Mouse (Mus musculus) embryonic stem cell, embryonic (primary cell): ENCODE measurements around the gene Gabrr1.

Source experiments
- CTCF ChIA-PET, 4 experiments: fragments of 300-600 bp in 2 of 4; fragments of 350-600 bp in 2 of 4; sonication (Branson Sonifier 250); formaldehyde crosslinking; loops; one replicate each; lab custom pipeline; 2022; ENCODE audit warnings: inconsistent platforms in 2 of 4; lab: Charles Lee
- POLR2A ChIA-PET, 4 experiments: fragments of 300-600 bp in 2 of 4; fragments of 350-600 bp in 2 of 4; sonication (Branson Sonifier 250); formaldehyde crosslinking; loops; one replicate each; lab custom pipeline; 2022; ENCODE audit warnings: antibody characterized with exemption in 4 of 4, inconsistent platforms in 1 of 4; lab: Charles Lee

Gabrr1 gene

DNA sequence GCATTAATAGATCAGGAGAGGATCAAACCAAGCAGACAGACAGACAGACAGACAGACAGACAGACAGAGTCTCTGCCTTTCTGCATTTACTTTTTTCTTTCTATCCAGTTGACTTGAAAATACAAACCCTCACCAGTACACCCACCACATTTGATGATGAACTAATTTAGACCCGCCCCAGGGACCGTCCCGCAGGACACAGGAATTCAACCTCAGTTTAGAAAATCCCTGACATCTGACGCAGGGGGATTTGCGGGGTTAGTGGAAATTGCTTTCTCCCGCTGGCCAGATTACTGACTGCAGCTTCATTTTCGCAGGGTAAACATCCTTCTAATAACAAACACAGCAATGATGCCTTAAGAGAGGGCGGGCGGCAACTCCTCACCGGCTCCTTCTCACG lies at the start of gene Gabrr1:
Gene Gabrr1, plus strand, starts transcription at position 301 of the 400 bp plus-strand sequence.
- ChIA-PET POLR2A (interaction anchor here in 1 of 4 experiments (0.5 to 0.7 kb wide), 2 partner anchors 164 to 516 kb away, joined by 3 read pairs; no protein-coding TSS in a partner anchor), CTCF (no interaction called here)

DNA sequence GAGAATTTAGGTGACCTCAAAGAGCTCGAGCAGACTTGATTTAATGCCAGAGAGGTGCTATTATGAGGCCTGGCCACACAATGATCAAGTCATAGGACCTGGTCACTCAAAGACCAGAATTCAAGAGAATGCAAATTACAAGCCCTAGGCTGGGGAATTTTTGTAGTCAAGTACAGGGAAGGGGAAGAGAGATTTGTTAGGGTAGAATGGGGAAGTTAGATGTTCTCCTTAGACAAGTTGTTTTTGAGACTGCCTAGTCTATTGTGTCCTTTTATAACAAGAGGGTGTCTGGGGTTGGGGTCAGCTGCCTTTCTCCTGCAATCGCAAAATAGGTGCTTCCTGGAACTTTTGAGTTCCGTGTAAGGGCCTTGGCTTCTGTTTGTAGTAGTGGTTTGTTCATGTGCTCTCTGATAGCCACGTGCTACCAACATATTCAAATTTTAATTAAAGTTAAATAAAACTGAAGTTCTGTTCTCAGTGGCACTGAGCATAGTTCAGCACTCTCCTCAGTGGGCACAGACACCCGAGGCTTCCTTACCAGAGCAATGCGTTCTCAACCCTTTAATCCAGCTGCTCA lies 33.1 kb upstream of the Gabrr1 start:
- CTCF ChIA-PET = interaction anchor here in 1 of 4 experiments (0.7 kb wide), 1 partner anchor 795 kb away, joined by 3 read pairs; no protein-coding TSS in a partner anchor
- POLR2A ChIA-PET = no interaction called here

DNA sequence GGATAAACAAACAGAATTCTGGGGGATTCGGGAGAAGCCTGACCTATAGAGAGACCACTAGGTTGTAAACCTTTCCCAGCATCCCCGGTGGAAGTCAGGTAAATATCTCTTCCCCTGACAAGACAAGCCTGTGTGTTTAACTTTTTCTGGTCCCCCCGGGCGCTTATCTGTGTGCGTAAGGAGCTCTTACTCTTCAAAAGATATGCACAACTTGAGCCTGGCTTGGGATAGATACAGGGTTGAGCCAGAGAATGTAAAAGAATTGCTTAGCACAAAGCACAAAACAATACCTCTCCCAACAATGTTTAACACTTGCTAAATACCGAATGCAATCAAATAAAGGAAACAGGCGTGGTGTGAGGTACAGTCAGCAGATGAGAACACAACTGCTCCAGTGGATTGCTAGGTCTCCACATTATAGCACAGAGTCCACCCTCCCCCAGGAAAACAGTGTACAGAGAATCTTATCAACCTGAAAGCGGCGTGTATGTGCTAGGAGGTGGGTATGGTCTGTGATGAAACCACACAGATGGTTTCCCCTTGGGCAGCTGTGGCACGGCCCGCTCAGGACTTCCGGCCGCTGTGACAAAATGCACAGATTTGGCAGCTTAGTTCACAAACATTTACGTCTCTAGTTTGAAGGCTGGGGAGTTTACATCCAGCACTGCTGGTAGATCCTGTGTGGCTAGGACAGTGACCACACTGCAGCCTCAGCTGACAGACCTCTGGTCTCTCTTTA lies 22.4 kb upstream of the Gabrr1 start:
- ChIA-PET CTCF (interaction anchor here in 3 of 4 experiments (0.6 to 1.3 kb wide), 4 partner anchors 14 to 145 kb away, joined by 4 to 7 read pairs (median 4); no protein-coding TSS in a partner anchor), POLR2A (interaction anchor here in 3 of 4 experiments (0.6 to 1.8 kb wide), 4 partner anchors 78 to 556 kb away, joined by 3 to 8 read pairs (median 4); partner anchors contain the start of gene Rragd (in 1 of the 3))

DNA sequence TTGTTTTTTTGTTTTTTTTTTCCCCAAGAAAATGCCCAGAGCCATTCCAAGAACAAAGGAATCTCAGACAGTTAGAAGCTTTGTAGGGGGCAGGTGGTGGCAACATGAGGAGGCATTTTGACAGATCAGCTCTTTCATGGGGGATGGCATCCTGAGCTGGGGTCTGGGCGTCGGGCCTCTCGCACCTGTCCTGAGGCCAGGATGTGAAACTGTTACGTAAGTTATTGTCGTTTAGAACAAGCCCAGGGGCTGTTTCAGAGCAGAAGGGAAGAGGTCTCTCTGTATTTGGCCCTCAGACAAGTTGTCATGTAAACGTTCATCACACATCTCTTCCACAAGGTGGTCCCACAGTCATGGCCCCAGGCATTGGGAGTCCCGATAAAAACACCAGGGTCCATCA lies 21.5 kb upstream of the Gabrr1 start:
- POLR2A ChIA-PET = interaction anchor here in 2 of 4 experiments (0.7 to 1.8 kb wide), 2 partner anchors 16 to 127 kb away, joined by 3 to 4 read pairs; partner anchors contain the start of gene Rragd (in 1 of the 2)
- CTCF ChIA-PET = interaction anchor here in 2 of 4 experiments (0.6 to 1.2 kb wide), 3 partner anchors 14 to 1325 kb away, joined by 3 to 4 read pairs (median 3); no protein-coding TSS in a partner anchor

DNA sequence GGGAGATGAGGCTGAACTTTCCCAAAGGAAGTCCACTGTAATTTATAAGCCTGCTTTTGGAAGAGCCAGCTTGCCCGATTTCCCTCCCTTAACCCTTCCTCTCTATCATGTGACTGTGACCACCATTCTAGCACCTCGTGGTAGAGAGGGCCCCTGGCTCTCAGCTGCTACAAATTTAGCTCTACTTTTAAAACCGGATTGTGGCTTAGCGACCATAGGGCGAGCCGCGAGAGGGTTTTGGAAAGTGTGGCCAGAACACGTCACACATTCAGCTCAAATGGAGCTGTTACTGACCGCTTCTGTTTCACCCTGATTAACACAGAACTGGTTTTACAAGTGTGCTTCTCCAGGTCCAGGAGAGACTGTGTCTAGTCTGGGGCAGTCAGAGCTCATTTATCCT lies 21.0 kb upstream of the Gabrr1 start:
- CTCF ChIA-PET = interaction anchor here in 2 of 4 experiments (0.6 to 1.2 kb wide), 3 partner anchors 13 to 1325 kb away, joined by 3 to 4 read pairs (median 3); no protein-coding TSS in a partner anchor
- POLR2A ChIA-PET = interaction anchor here in 2 of 4 experiments (0.7 to 1.8 kb wide), 2 partner anchors 17 to 127 kb away, joined by 3 to 4 read pairs; partner anchors contain the start of gene Rragd (in 1 of the 2)

DNA sequence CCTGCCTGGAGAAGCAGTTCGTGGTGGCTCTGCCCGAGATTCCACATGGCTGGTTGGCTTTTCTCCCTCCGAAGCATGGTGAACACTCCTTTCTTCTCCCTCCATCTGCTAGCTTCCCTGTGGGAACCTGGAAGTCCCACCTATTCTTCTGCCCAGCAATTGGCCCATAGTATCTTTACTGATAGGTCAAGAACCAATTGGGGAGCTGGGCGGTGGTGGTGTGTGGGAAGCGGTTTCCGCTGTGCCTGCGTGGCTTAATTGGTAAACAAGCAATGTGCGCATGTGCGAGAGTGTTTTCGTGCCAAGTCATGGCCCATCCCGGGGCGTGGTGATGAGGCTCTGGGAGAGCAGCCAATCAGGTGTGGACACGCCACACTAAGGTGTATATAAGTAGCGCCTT lies 19.5 kb upstream of the Gabrr1 start:
- ChIA-PET CTCF (interaction anchor here in 2 of 4 experiments (0.6 to 1.4 kb wide), 3 partner anchors 9 to 527 kb away, joined by 3 to 6 read pairs (median 3); no protein-coding TSS in a partner anchor), POLR2A (interaction anchor here in 2 of 4 experiments (0.6 to 1.3 kb wide), 12 partner anchors 12 to 456 kb away, joined by 3 to 5 read pairs (median 3); partner anchors contain the start of genes Lyrm2 (in 1 of the 2), Mdn1 (in 1 of the 2) and Rngtt (in 1 of the 2))

DNA sequence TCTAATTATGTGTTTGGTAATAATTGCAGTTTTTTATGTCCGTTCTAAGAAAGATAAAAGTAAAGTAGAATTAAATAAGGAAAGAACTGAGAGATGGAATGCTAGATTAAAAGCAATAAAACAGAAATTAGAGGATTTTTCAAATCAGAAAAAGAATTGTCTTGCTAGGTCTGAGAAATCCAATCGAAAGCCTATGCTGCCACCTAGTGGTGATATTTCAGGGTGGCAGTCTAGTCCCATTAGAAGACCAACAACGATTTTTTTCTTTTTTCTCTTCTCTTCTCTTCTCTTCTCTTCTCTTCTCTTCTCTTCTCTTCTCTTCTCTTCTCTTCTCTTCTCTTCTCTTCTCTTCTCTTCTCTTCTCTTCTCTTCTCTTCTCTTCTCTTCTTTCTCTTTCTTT lies 13.2 kb upstream of the Gabrr1 start:
- ChIA-PET CTCF (interaction anchor here (0.6 to 1.4 kb wide), 17 partner anchors 37 to 1356 kb away, joined by 3 to 14 read pairs (median 4); no protein-coding TSS in a partner anchor), POLR2A (interaction anchor here in 3 of 4 experiments (0.6 to 1.8 kb wide), 5 partner anchors 90 to 532 kb away, joined by 3 to 5 read pairs (median 4); partner anchors contain the start of gene Rragd (in 1 of the 3))

DNA sequence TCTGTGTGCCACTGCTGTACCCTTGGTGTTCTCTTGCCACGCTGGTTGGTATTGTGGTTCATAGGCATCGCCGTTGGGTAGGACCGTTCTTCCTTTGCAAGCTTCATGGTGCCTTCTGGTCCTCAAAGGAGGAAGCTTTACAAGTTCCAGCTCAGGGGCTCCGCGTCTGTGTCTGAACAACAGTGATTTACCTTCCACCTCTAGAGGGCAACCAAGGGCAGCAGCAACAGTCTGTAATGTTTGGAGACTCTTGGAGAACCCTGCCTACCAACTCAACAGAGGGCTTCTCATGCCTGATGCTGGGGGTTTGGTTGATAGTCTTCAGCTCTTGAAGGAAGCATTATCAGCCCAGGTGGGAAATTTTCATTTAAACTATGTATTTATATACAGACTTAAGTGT lies 7.8 kb upstream of the Gabrr1 start:
- ChIA-PET CTCF (interaction anchor here (0.6 to 2.5 kb wide), 21 partner anchors 13 to 540 kb away, joined by 3 to 12 read pairs (median 4); partner anchors contain the start of gene Pm20d2 (in 1 of the 4)), POLR2A (interaction anchor here in 3 of 4 experiments (0.6 to 2.7 kb wide), 10 partner anchors 12 to 168 kb away, joined by 3 to 8 read pairs (median 3); partner anchors contain the start of gene Pm20d2 (in 1 of the 3))

DNA sequence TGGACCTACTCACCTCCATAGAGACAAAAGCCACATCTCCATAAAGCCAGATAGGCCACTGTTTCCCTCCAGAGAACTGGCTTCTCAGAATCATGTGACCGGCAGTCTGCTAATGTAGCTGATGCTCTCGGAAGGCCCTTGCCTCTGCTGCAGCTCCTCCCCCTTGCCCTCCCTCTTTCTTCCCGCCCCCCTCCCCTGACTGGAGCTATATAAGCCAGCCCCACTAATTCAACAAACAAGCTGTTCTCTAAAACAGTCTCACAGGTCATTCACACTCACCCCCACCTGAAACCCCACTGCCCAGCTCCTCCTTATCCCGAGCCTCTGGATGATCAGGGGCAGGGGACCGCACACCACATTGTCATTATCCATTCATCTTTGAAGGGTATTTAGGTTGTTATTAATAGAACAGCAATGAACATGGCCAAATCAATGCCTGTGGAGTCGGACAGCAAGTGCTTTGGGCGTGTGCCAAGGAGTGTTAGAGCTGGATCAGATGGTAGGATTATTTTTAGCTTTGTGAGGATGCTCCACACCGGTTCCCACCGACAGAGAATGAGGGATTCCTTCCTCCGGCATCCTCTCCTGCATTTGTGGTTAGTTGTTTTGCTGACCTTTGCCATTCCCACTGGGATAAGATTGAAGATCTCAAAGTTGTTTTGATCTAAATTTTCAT lies 6.8 kb upstream of the Gabrr1 start:
- ChIA-PET POLR2A (interaction anchor here in 1 of 4 experiments (0.6 to 2.7 kb wide), 4 partner anchors 13 to 130 kb away, joined by 3 to 8 read pairs (median 4); partner anchors contain the start of gene Pm20d2), CTCF (interaction anchor here in 3 of 4 experiments (0.7 to 2.5 kb wide), 8 partner anchors 23 to 1535 kb away, joined by 3 to 12 read pairs (median 8); no protein-coding TSS in a partner anchor)

DNA sequence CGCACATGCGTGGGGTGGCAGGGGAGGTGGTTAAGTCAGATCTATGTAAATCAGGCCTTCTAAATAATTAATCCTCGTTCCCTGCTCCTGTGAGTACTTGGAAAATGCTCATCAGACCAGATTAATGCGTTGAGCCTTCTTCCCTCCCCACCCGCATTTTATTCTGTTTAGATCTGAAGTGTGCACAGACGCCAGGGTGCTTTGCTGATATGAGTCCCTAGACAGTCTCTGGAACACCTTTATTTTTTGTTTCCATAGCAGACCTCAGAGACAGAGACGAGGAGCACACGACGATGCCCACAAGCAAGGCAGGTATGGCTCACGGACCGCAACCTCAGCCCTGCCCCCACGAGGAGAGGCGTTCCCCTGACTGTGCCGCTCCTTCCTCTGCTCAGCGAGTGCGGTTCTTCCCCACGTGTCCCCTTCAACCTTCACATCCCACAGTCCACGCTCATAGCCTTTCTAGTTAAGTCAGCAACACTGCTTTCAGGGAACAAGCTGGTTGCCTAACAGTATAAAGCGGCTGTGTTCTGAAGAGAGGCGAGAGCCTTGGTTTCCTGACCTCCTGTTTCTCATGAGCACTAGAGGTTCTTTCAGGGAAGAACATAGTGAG lies 14.5 kb downstream of the Gabrr1 start:
- POLR2A ChIA-PET = no interaction called here

DNA sequence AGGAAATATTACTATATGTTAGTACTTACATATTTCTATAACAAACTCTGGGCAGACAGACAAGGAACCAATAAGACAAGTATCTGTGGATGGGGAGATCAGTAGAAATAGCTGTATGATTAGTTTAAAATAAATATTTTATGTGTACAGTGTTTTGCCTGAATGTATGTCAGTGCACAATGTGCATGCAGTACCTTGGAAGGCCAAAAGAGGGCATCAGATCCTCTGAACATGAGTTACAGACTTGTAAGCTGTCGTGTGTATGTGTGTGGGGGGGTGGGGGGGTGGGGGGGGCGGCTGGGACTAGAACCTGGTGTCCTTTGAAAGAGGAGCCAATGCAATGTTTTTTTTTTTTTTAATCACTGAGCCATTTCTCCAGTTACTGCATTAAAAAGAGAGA lies 15.5 kb downstream of the Gabrr1 start:
- CTCF ChIA-PET = interaction anchor here (0.6 to 1.8 kb wide), 19 partner anchors 9 to 149 kb away, joined by 3 to 14 read pairs (median 4); partner anchors contain the start of gene Pm20d2 (in 1 of the 4)

More for the DNA sequence above, 14.5 kb downstream of the Gabrr1 start:
- CTCF ChIA-PET = interaction anchor here in 1 of 4 experiments (1.7 kb wide), 1 partner anchor 31 kb away, joined by 5 read pairs; no protein-coding TSS in a partner anchor

DNA sequence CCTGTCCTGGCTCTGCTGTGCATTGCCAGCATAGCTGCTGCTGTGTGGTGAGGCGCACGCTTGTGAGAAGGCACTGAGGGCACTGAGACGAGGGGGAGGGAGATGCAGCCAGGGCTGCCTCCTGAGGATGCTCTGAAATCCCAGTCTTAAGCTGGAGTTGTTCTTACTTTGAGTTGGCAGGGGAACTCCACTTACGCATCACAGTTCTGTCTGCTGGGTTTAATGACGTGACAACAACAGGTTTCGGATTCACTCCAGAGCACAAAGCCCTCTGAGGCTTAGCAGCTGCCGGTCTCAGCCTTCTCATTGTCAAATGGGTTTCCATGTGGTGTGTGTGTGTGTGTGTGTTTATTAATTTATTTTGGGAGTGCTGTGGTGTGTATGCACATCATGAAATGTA lies 16.8 kb downstream of the Gabrr1 start:
- ChIA-PET CTCF (interaction anchor here in 3 of 4 experiments (0.5 to 1.8 kb wide), 9 partner anchors 25 to 164 kb away, joined by 3 to 9 read pairs (median 3); no protein-coding TSS in a partner anchor), POLR2A (interaction anchor here in 3 of 4 experiments (0.6 to 1.4 kb wide), 6 partner anchors 10 to 161 kb away, joined by 3 to 4 read pairs (median 4); partner anchors contain the start of gene Rngtt (in 1 of the 3))

More for the DNA sequence above, 15.5 kb downstream of the Gabrr1 start:
- POLR2A ChIA-PET = interaction anchor here in 2 of 4 experiments (0.7 to 1.3 kb wide), 4 partner anchors 11 to 55 kb away, joined by 3 to 4 read pairs (median 3); no protein-coding TSS in a partner anchor

DNA sequence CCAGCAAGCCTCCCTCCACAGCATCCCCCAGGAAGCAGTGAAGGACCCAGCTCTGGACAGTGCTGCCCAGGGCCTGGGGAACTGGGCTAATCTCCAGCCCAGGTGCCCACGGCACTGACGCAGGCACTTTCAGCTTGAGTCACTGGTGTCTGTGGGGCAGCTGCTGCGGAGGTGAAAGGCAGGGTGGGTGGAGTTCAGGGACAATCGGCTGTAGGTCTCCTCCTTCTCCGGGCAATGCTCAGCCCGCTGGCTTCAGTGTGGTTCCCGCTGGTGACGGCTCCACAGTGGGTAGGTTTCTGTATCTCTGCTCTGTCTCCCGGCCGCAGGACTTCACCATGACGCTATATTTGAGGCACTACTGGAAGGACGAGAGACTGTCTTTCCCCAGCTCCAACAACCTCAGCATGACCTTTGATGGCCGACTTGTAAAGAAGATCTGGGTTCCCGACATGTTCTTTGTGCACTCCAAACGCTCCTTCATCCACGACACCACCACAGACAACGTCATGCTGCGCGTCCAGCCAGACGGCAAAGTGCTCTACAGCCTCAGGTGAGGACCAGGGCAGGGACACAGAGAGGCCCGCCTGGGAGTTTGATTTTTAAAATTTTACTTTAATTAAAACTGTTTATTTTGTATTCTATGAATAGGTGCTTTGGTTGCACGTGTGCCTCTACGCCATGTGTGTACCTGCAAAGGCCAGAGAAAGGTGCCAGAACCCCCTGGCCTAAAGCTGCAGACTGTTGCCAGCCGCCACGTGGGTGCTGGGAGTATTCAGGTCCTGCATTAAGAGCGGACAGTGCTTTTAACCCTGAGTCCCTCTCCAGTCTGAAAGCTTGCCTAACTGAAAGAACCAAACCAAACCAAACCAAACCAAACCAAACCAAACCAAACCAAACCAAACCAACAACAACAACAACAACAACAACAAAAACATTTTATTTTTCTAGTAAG lies 20.0 kb downstream of the Gabrr1 start:
- ChIA-PET CTCF (interaction anchor here in 1 of 4 experiments (0.6 kb wide), 1 partner anchor 52 kb away, joined by 3 read pairs; no protein-coding TSS in a partner anchor), POLR2A (interaction anchor here in 3 of 4 experiments (0.5 to 1.7 kb wide), 4 partner anchors 14 to 95 kb away, joined by 3 to 6 read pairs (median 4); partner anchors contain the start of gene Pm20d2 (in 1 of the 3))

DNA sequence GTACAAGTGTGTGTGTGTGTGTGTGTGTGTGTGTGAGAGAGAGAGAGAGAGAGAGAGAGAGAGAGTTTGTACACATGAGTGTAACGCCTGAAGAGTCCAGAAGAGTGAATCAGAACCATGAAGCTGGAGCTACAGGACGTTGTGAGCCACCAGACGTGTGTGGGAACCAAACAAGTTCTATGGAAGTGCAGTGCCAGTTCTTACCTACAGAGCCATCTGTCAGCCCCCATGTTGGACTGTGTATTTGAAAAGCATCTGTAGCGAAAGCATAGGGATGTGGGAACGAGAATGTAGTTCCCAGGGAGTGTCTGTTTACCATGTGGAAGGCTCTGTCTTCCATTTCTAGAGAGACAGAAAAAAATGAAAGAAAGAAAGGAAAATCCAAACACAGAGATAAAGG lies 51.2 kb downstream of the Gabrr1 start:
- CTCF ChIA-PET = no interaction called here
- POLR2A ChIA-PET = no interaction called here

DNA sequence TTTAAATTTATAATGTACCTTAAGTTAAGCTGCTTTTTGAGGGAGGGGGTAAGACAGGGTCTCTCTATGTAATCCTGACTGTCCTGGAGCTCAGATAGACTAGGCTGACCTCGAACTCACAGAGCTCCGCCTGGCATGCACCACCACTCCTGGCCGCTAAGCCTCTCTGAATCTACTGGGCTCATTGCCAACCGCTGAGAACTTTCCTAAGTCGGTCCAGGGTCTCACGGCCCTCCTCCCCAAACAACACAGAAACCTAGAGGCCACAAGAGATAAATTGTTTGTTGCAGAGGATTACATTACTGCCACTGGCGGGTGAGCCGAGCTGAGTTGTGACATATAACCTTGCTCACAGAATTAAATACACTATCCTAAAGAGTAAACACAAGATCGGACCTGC lies 55.8 kb downstream of the Gabrr1 start:
- ChIA-PET POLR2A (interaction anchor here in 3 of 4 experiments (0.6 to 3.4 kb wide), 32 partner anchors 7 to 601 kb away, joined by 3 to 30 read pairs (median 4); partner anchors contain the start of genes Rngtt (in 2 of the 3), Casp8ap2 (in 1 of the 3), Lyrm2 (in 1 of the 3) and Pnrc1 (in 1 of the 3)), CTCF (interaction anchor here in 2 of 4 experiments (0.6 to 2.1 kb wide), 5 partner anchors 8 to 64 kb away, joined by 3 to 6 read pairs (median 4); partner anchors contain the start of gene Srsf12 (in 1 of the 2))
